Mouse (Mus musculus): Measurements from ENCODE around the gene Zbtb8a. TPM values are rescaled to one million over a fixed set of nuclear protein-coding genes. Genes with fewer than 3 reads are reported as not detected.

Gene Zbtb8a
- total and polyA plus RNA-seq, 3 experiments, result 0.89 to 1.6 TPM; not detected in 1

- H3K36me3 ChIP-seq (ENCODE audit: control insufficient read depth in 1 of 2, insufficient read depth in 2 of 2, low read length in 2 of 2), result peaks cover 16 to 31% of the 10 kb centered on the region in 2 experiments
- DNase-seq (ENCODE audit: low read depth, low spot score), result no peak
- H3K27ac ChIP-seq (ENCODE audit: control insufficient read depth, low read depth, low read length), result no peak overlapping the region
- TF ChIP-seq MAX (IDR thresholded peaks at IDR 0.05; ENCODE audit: low read length) (no peak), GABPA (IDR thresholded peaks at IDR 0.05; ENCODE audit: low read depth, low read length) (no peak), CTCF (IDR thresholded peaks at IDR 0.05 in 2 of 3, conservative IDR thresholded peaks at IDR 0.05 in 1 of 3; ENCODE audit: control insufficient read depth in 1 of 3, insufficient read depth in 1 of 3, low read depth in 2 of 3, low read length in 3 of 3, poor library complexity in 1 of 3, severe bottlenecking in 1 of 3) (no peak), SIN3A (IDR thresholded peaks at IDR 0.05; ENCODE audit: low read length) (no peak), ELF1 (IDR thresholded peaks at IDR 0.05; ENCODE audit: low read depth, low read length) (no peak), KAT2A (conservative IDR thresholded peaks at IDR 0.05; ENCODE audit: low read depth, low read length) (no peak), ZMIZ1 (IDR thresholded peaks at IDR 0.05; ENCODE audit: low read depth, low read length) (no peak), GATA1 (IDR thresholded peaks at IDR 0.05; ENCODE audit: low read depth, low read length) (no peak), TAL1 (IDR thresholded peaks at IDR 0.05; ENCODE audit: low read length) (no peak), POLR2AphosphoS2 (IDR thresholded peaks at IDR 0.05; ENCODE audit: low read length) (no peak), HCFC1 (IDR thresholded peaks at IDR 0.05; ENCODE audit: low read depth, low read length) (no peak), USF1 (IDR thresholded peaks at IDR 0.05; ENCODE audit: low read depth, low read length) (no peak), RCOR1 (IDR thresholded peaks at IDR 0.05; ENCODE audit: low read depth, low read length) (no peak), MXI1 (IDR thresholded peaks at IDR 0.05; ENCODE audit: low read depth, low read length) (no peak), MAFK (IDR thresholded peaks at IDR 0.05; ENCODE audit: borderline replicate concordance, low read depth, low read length) (no peak), BHLHE40 (IDR thresholded peaks at IDR 0.05; ENCODE audit: borderline replicate concordance, low read depth, low read length) (no peak), CHD1 (IDR thresholded peaks at IDR 0.05; ENCODE audit: low read depth, low read length) (no peak)
- H3K9ac ChIP-seq (ENCODE audit: control insufficient read depth, low read depth, low read length, poor library complexity, severe bottlenecking), result no peak overlapping the region
- H3K4me3 ChIP-seq (ENCODE audit: control insufficient read depth in 1 of 2, insufficient read depth in 1 of 2, low read depth in 2 of 2, low read length in 2 of 2), result no peak overlapping the region
- peaks cover 7 to 9% of the 10 kb centered on the region in 2 experiments for H3K4me1 ChIP-seq (ENCODE audit: control insufficient read depth in 1 of 2, insufficient read depth in 2 of 2, low read length in 2 of 2)
- H3K9me3 ChIP-seq (replicated peaks; ENCODE audit: insufficient read depth, low read length), result no peaks in the 10 kb centered on the region
- no peaks in the 10 kb centered on the region for H3K79me2 ChIP-seq (ENCODE audit: control insufficient read depth, insufficient read depth, low read length, poor library complexity)
- H3K27me3 ChIP-seq (ENCODE audit: control insufficient read depth in 1 of 2, insufficient read depth in 2 of 2, low read length in 2 of 2), result no peaks in the 10 kb centered on the region
Measured at GRCm38 (mm10) chr4:129307936-129308335, 70.0 kb downstream of the Zbtb8a start.

GRCm38 (mm10) chr4:129304306-129304705 is 73.6 kb downstream of the Zbtb8a start:
- peak; percentile 70 for DNase-seq (ENCODE audit: low read depth, low spot score)
- Histone ChIP-seq H3K79me2 (ENCODE audit: control insufficient read depth, insufficient read depth, low read length, poor library complexity) (no peaks in the 10 kb centered on the region), H3K9ac (ENCODE audit: control insufficient read depth, low read depth, low read length, poor library complexity, severe bottlenecking) (0 out of 2 replicates have a peak overlapping the region, but pooled peaks have one; percentile 22), H3K36me3 (ENCODE audit: control insufficient read depth in 1 of 2, insufficient read depth in 2 of 2, low read length in 2 of 2) (peaks cover 10 to 16% of the 10 kb centered on the region in 2 experiments), H3K4me3 (ENCODE audit: control insufficient read depth in 1 of 2, insufficient read depth in 1 of 2, low read depth in 2 of 2, low read length in 2 of 2) (no peak overlapping the region), H3K9me3 (replicated peaks; ENCODE audit: insufficient read depth, low read length) (no peaks in the 10 kb centered on the region), H3K27ac (ENCODE audit: control insufficient read depth, low read depth, low read length) (peak overlapping the region; percentile 30), H3K27me3 (ENCODE audit: control insufficient read depth in 1 of 2, insufficient read depth in 2 of 2, low read length in 2 of 2) (no peaks in the 10 kb centered on the region), H3K4me1 (ENCODE audit: control insufficient read depth in 1 of 2, insufficient read depth in 2 of 2, low read length in 2 of 2) (peaks cover 7 to 9% of the 10 kb centered on the region in 2 experiments)
- TF ChIP-seq USF2 (IDR thresholded peaks at IDR 0.05; ENCODE audit: borderline replicate concordance in 1 of 2, insufficient read depth in 1 of 2, low read depth in 1 of 2, low read length in 2 of 2) (no peak), GATA1 (IDR thresholded peaks at IDR 0.05; ENCODE audit: low read depth, low read length) (peak; percentile 80), MAZ (IDR thresholded peaks at IDR 0.05; ENCODE audit: low read depth, low read length) (no peak), TCF12 (IDR thresholded peaks at IDR 0.05; ENCODE audit: low read depth, low read length) (peak; percentile 85), KAT2A (conservative IDR thresholded peaks at IDR 0.05; ENCODE audit: low read depth, low read length) (0 out of 2 replicates have a peak, but pooled peaks have one; percentile 31), RAD21 (IDR thresholded peaks at IDR 0.05; ENCODE audit: low read depth, low read length) (no peak), MYB (IDR thresholded peaks at IDR 0.05; ENCODE audit: low read depth, low read length) (no peak), MXI1 (IDR thresholded peaks at IDR 0.05; ENCODE audit: low read depth, low read length) (peak; percentile 25; the same call in 1 of the 2 replicates), EP300 (IDR thresholded peaks at IDR 0.05; ENCODE audit: low read depth in 1 of 2, low read length in 2 of 2) (peak; percentile 32 to 74; a peak in 3 of 4 replicates), MAFK (IDR thresholded peaks at IDR 0.05; ENCODE audit: borderline replicate concordance, low read depth, low read length) (no peak), ZMIZ1 (IDR thresholded peaks at IDR 0.05; ENCODE audit: low read depth, low read length) (no peak), CTCF (IDR thresholded peaks at IDR 0.05 in 2 of 3, conservative IDR thresholded peaks at IDR 0.05 in 1 of 3; ENCODE audit: control insufficient read depth in 1 of 3, insufficient read depth in 1 of 3, low read depth in 2 of 3, low read length in 3 of 3, poor library complexity in 1 of 3, severe bottlenecking in 1 of 3) (no peak), POLR2AphosphoS2 (IDR thresholded peaks at IDR 0.05; ENCODE audit: low read length) (no peak), ELF1 (IDR thresholded peaks at IDR 0.05; ENCODE audit: low read depth, low read length) (no peak), JUND (IDR thresholded peaks at IDR 0.05; ENCODE audit: low read depth, low read length) (no peak), TBP (IDR thresholded peaks at IDR 0.05; ENCODE audit: low read depth, low read length) (no peak), SIN3A (IDR thresholded peaks at IDR 0.05; ENCODE audit: low read length) (peak; percentile 61), CHD1 (IDR thresholded peaks at IDR 0.05; ENCODE audit: low read depth, low read length) (no peak), MYC (IDR thresholded peaks at IDR 0.05; ENCODE audit: low read depth, low read length) (no peak), MAX (IDR thresholded peaks at IDR 0.05; ENCODE audit: low read length) (no peak), ETS1 (IDR thresholded peaks at IDR 0.05; ENCODE audit: low read depth, low read length) (peak; percentile 99), NELFE (IDR thresholded peaks at IDR 0.05; ENCODE audit: low read depth, low read length) (no peak), E2F4 (IDR thresholded peaks at IDR 0.05; ENCODE audit: borderline replicate concordance, low read depth, low read length) (no peak), TAL1 (IDR thresholded peaks at IDR 0.05; ENCODE audit: low read length) (peak; percentile 19; the same call in 1 of the 2 replicates), USF1 (IDR thresholded peaks at IDR 0.05; ENCODE audit: low read depth, low read length) (no peak)

Measured in MEL (cell line).